Mouse (Mus musculus) monocyte, adult 5-6 weeks (primary cell): ENCODE results near the gene Acin1. TPM values are rescaled to one million over a fixed set of nuclear protein-coding genes. Genes with fewer than 3 reads are reported as not detected.

Source experiments
- ATAC-seq: fragments of 153-309, 156-312 bp; replicated peaks from 2 replicates; pipeline ENCODE4 v1.8.0; 2017; ENCODE audit warnings: mild to moderate bottlenecking; ENCODE audit not compliant: low TSS enrichment, insufficient number of reproducible peaks, severe bottlenecking, poor library complexity, low FRiP score
- total RNA-seq: library from RNA; stranded (forward); fragments of 200-1000, 200-491, 200-594 nt; gene quantifications from 3 replicates; pipeline ENCODE4 v1.2.3, GENCODE M21; 2017

Acin1 gene
- total RNA-seq, 1 experiment from 2014 or later: 322 TPM

DNA sequence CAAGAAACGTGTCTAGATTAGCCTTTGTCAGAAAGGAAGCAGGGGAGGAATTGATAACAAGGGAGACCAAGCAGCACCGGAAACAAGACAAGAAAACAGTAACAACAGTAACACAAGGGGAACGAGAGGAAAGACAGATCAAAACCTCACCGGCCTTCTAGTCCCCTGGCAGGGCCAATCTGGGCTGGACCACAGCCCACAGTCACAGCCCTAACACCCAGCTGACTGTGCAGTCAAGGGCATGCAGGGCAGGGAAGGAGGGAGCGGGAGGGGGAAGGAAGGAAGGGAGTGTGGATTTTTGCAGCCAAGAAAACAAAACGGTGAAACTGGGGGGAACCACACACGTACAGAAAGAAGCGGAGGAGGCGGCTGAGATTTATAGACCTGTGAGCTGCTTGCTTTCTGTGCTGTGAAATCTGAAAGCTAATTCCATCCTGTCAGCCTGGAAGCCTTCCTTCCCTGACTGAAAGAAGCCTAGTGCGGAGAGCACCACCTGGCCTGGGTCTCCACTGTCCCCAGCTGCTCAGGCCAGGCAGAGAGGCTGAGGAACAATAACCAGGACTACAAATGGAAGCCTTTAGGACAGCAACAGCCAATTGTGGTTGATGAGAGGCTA is 94.3 kb downstream of the Acin1 start:
- no peak for ATAC-seq

Other genes with a start within 250 kb of the Acin1 start
- 49.1 to 94.7 TPM (median 53.7 TPM) in 3 replicates for gene Lrp10, start 222.8 kb downstream of the Acin1 start, total RNA-seq
- gene Rem2, start 210.8 kb downstream of the Acin1 start, total RNA-seq: 0.68 TPM in 1 of 3 replicates, not detected in the others
- 16.6 to 25.4 TPM (median 16.8 TPM) in 3 replicates for gene Prmt5, start 169.4 kb downstream of the Acin1 start, total RNA-seq
- gene Haus4, start 132.3 kb downstream of the Acin1 start, total RNA-seq: 22.6 to 36.0 TPM (median 32.4 TPM) in 3 replicates
- gene Ajuba, start 109.4 kb downstream of the Acin1 start, total RNA-seq: 0.43 to 2.9 TPM (median 0.67 TPM) in 3 replicates
- 0.21 to 3.2 TPM (median 2.4 TPM) in 3 replicates for gene 4931414P19Rik, start 80.9 kb downstream of the Acin1 start, total RNA-seq
- 30.4 to 56.5 TPM (median 43.4 TPM) in 3 replicates for gene Psmb5, start 68.9 kb downstream of the Acin1 start, total RNA-seq
- gene Psmb11, start 65.5 kb downstream of the Acin1 start, total RNA-seq: not detected in 3 replicates
- gene Gm17606, start 46.0 kb downstream of the Acin1 start, total RNA-seq: not detected in 3 replicates
- 0.48 to 2.6 TPM in 2 of 3 replicates, not detected in the other for gene Cdh24, start 45.6 kb downstream of the Acin1 start, total RNA-seq
- 24.1 to 34.0 TPM (median 32.3 TPM) in 3 replicates for gene 1700123O20Rik, start 715 bp downstream of the Acin1 start, total RNA-seq
- gene Gm29776, start 11.9 kb upstream of the Acin1 start, total RNA-seq: 0.67 TPM in 1 of 3 replicates, not detected in the others
- gene Cebpe, start 25.2 kb upstream of the Acin1 start, total RNA-seq: 2.7 to 7.2 TPM in 2 of 3 replicates, not detected in the other
- 2.8 to 7.0 TPM (median 4.5 TPM) in 3 replicates for gene Slc7a8, start 95.0 kb upstream of the Acin1 start, total RNA-seq
- not detected in 3 replicates for gene Rnf212b, start 127.2 kb upstream of the Acin1 start, total RNA-seq
- gene Homez, start 184.0 kb upstream of the Acin1 start, total RNA-seq: 2.1 to 16.7 TPM (median 5.1 TPM) in 3 replicates
- gene Ppp1r3e, start 190.6 kb upstream of the Acin1 start, total RNA-seq: 1.3 to 2.7 TPM in 2 of 3 replicates, not detected in the other
- gene Bcl2l2, start 196.4 kb upstream of the Acin1 start, total RNA-seq: 2.2 to 9.0 TPM (median 4.0 TPM) in 3 replicates
- 3.0 to 3.6 TPM in 2 of 3 replicates, not detected in the other for gene Gm20521, start 196.5 kb upstream of the Acin1 start, total RNA-seq
- gene Pabpn1, start 205.6 kb upstream of the Acin1 start, total RNA-seq: 141 to 211 TPM (median 184 TPM) in 3 replicates
- 0.85 to 1.4 TPM (median 1.1 TPM) in 3 replicates for gene Slc22a17, start 226.2 kb upstream of the Acin1 start, total RNA-seq
- gene Efs, start 239.2 kb upstream of the Acin1 start, total RNA-seq: not detected in 3 replicates
- not detected in 3 replicates for gene Il25, start 245.8 kb upstream of the Acin1 start, total RNA-seq
- not detected in 3 replicates for gene Cmtm5, start 249.3 kb upstream of the Acin1 start, total RNA-seq